Mouse (Mus musculus) hindbrain, embryonic 15.5 days (tissue): Measurements from ENCODE around the gene Axdnd1. TPM values are rescaled to one million over a fixed set of nuclear protein-coding genes. Genes with fewer than 3 reads are reported as not detected.
"Not testable (repeated sequence)": the region's sequence is repeated elsewhere in the genome, so short reads cannot be mapped to it uniquely, and the experiment has no call there.

Source experiments
- ATAC-seq: fragments of 200-750 bp; cut with Nextera tagmentation; 2 replicates; pipeline ENCODE4 v1.8.0; 2017; ENCODE audit warnings: low read depth, moderate number of reproducible peaks, moderate TSS enrichment; ENCODE audit not compliant: low FRiP score
- H3K27ac ChIP-seq: fragments of 300-500 bp; sonication (generic); replicated peaks from 2 replicates; pipeline ENCODE4 v1.5.1; 2015; ENCODE audit warnings: mild to moderate bottlenecking, inconsistent platforms
- H3K27me3 ChIP-seq: fragments of 300-500 bp; sonication (generic); 2 replicates; pipeline ENCODE4 v1.6.1; 2015; ENCODE audit warnings: control low read depth, inconsistent platforms
- H3K36me3 ChIP-seq: fragments of 300-500 bp; sonication (generic); 2 replicates; pipeline ENCODE4 v1.6.1; 2015; ENCODE audit warnings: control low read depth, inconsistent platforms
- H3K4me1 ChIP-seq: fragments of 300-500 bp; sonication (generic); replicated peaks from 2 replicates; pipeline ENCODE4 v1.6.1; 2015; ENCODE audit warnings: control low read depth, inconsistent platforms
- H3K4me2 ChIP-seq: fragments of 300-500 bp; sonication (generic); 2 replicates; pipeline ENCODE4 v1.6.1; 2015; ENCODE audit warnings: moderate library complexity, mild to moderate bottlenecking, inconsistent platforms
- H3K4me3 ChIP-seq: fragments of 300-500 bp; sonication (generic); 2 replicates; pipeline ENCODE4 v1.5.1; 2015; ENCODE audit warnings: mild to moderate bottlenecking, inconsistent platforms
- H3K9ac ChIP-seq: fragments of 300-500 bp; sonication (generic); 2 replicates; pipeline ENCODE4 v1.6.1; 2015; ENCODE audit warnings: inconsistent platforms
- H3K9me3 ChIP-seq: fragments of 300-500 bp; sonication (generic); 2 replicates; pipeline ENCODE4 v1.6.1; 2016; ENCODE audit warnings: control low read depth, inconsistent platforms
- WGBS: fragments of 180-500 bp; shearing (Covaris S2); methylation state at CpG from one replicate; pipeline ENCODE4 v1.1.7; 2015; 5-methylcytosine and 5-hydroxymethylcytosine counted together
- polyA plus RNA-seq: library from polyadenylated mRNA; unstranded; fragments of >200 nt; fragmentation: Nextera tagmentation; extraction: Ambion mirVana; gene quantifications from 2 replicates; pipeline ENCODE4 v1.2.1, GENCODE M21; 2015

Gene Axdnd1
- polyA plus RNA-seq, 1 experiment from 2014 or later = 0.31 TPM

GRCm38 (mm10) chr1:156302911-156303749 lies 117.8 kb downstream of the Axdnd1 start, which contains the start of gene Tdrd5:
Gene Tdrd5, minus strand, starts transcription at chr1:156303664.
- peaks cover 36% of the 10 kb centered on the region for H3K27me3 ChIP-seq
- H3K27ac ChIP-seq = no peak within 1 kb of the TSS
- under 1% methylated on average over 82 of the region's 85 CpGs for WGBS

DNA sequence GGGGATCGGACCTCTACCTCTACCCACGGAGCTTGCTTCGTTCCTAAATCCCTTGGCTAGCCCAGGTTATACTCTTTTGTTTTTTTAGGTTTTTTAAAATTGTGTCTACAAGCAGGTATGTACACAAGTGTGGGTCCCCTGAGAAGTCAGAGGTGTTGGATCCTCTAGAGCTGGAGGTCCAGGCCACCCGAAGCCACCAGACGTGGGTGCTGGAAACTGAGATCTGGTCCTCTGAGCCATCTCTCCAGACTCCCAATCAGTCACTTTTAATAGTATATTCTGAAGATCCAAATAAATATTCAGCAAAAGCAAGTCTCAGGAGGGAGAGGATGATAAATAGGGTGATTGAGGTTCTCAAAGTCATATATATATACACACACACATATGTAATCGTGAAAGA lies 130.9 kb downstream of the Axdnd1 start:
- no peak overlapping the region for H3K4me3 ChIP-seq
- no peaks in the 10 kb centered on the region for H3K4me1 ChIP-seq
- 94% methylated on average over 6 of the region's 6 CpGs for WGBS
- no peak overlapping the region for H3K9ac ChIP-seq
- no peak for ATAC-seq
- H3K4me2 ChIP-seq = no peak overlapping the region
- H3K27me3 ChIP-seq = no peaks in the 10 kb centered on the region
- no peaks in the 10 kb centered on the region for H3K36me3 ChIP-seq
- H3K27ac ChIP-seq = no peak overlapping the region
- H3K9me3 ChIP-seq = no peaks in the 10 kb centered on the region

More at GRCm38 (mm10) chr1:156302911-156303749, 117.8 kb downstream of the Axdnd1 start, which contains the start of gene Tdrd5:
- Histone ChIP-seq H3K4me3 (peak within 1 kb of the TSS; percentile 70), H3K36me3 (no peaks in the 10 kb centered on the region), H3K4me1 (peaks cover 8% of the 10 kb centered on the region; the same call in 1 of the 2 replicates), H3K4me2 (peak within 1 kb of the TSS; percentile 99), H3K9ac (peak within 1 kb of the TSS; percentile 62), H3K9me3 (no peaks in the 10 kb centered on the region)
- ATAC-seq = peak; percentile 94

DNA sequence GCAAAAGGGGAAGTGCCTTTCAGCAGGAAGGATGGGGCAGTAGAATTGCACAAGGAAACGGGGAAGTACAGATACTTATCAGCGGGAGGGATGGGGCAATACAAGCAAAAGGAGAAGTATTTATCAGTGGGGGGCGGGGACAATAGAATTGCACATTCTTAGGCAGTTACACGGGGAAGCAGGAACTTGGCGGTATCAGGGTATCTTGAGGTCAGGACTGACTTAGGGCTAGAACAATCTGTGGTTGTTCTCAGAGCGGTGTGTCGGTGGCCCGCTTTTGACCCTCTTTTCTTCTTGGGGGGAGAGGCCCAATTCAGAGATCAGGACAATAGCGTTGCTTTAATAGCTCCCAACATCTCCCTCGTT lies 131.8 kb downstream of the Axdnd1 start:
- 65% methylated on average over 10 of the region's 10 CpGs for WGBS
- not testable (repeated sequence) for H3K4me2 ChIP-seq, H3K27ac ChIP-seq, H3K9me3 ChIP-seq, ATAC-seq, H3K9ac ChIP-seq, H3K27me3 ChIP-seq, H3K4me3 ChIP-seq, H3K36me3 ChIP-seq, H3K4me1 ChIP-seq

GRCm38 (mm10) chr1:156288556-156289221 lies 132.3 kb downstream of the Axdnd1 start:
- Histone ChIP-seq H3K9me3 (no peaks in the 10 kb centered on the region), H3K27ac (no peak overlapping the region), H3K4me1 (no peaks in the 10 kb centered on the region), H3K4me3 (no peak overlapping the region), H3K27me3 (no peaks in the 10 kb centered on the region), H3K36me3 (no peaks in the 10 kb centered on the region), H3K9ac (no peak overlapping the region), H3K4me2 (no peak overlapping the region)
- 82% methylated on average over 9 of the region's 9 CpGs for WGBS
- no peak for ATAC-seq

DNA sequence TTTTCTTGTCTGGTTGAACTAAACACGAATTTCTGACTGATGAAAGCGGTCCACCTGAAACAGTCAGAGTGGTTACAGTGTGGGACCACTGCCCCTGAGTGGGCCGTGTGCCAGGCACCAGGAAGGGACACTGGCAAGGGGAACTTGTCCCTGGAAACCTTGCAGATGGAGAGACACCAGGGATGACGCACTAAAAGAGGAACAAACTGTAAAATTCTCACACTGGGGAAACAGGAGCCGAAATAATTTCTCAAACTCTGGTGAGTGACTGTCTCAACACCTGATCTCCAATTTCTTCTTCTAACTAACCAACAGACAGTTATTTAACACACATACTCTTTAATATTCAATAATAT lies 135.4 kb downstream of the Axdnd1 start:
- Histone ChIP-seq H3K36me3 (no peaks in the 10 kb centered on the region), H3K4me1 (no peaks in the 10 kb centered on the region), H3K4me2 (no peak overlapping the region), H3K4me3 (no peak overlapping the region), H3K27me3 (no peaks in the 10 kb centered on the region), H3K27ac (no peak overlapping the region), H3K9ac (no peak overlapping the region), H3K9me3 (no peaks in the 10 kb centered on the region)
- 85% methylated on average over 5 of the region's 5 CpGs for WGBS
- no peak for ATAC-seq

DNA sequence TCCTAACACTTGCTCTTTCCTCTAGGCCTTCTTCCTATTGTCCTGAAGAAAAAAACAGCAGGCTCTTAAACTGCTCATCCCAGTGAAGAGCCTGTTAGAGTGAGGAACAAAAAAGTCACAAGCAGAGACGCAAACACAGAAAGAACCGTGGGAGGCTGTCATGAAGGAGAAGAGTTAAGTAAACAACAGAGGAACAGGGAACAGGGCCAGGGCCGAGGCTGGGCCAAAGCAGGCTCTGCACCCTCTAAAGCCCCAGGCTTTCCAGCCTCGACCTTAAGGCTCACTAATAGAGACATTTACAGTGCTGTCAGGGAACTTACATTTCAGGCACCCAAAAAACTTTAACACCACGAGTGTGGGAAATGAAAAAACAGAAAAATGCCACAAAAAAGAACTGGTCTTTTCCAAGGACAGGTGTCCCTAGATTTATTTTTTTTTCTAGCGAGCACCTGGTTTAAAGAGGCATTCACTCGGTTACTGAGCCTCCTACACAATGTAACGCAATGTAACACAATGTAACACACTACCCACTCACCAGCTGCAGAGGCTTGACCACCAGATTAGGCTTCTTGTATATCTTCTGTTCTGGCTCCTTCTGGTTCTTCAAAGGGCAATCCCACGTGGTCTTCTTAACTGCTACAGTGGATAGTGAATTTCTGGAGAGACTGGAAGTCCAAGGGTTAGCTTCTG lies 136.0 kb downstream of the Axdnd1 start:
- no peaks in the 10 kb centered on the region for H3K36me3 ChIP-seq
- no peaks in the 10 kb centered on the region for H3K27me3 ChIP-seq
- H3K9me3 ChIP-seq = no peaks in the 10 kb centered on the region
- no peak overlapping the region for H3K27ac ChIP-seq
- H3K9ac ChIP-seq = no peak overlapping the region
- no peaks in the 10 kb centered on the region for H3K4me1 ChIP-seq
- H3K4me3 ChIP-seq = no peak overlapping the region
- ATAC-seq = no peak
- WGBS = 36% methylated on average over 9 of the region's 9 CpGs
- no peak overlapping the region for H3K4me2 ChIP-seq

GRCm38 (mm10) chr1:156284207-156284606 lies 136.8 kb downstream of the Axdnd1 start:
- no peaks in the 10 kb centered on the region for H3K36me3 ChIP-seq
- H3K27me3 ChIP-seq = no peaks in the 10 kb centered on the region
- H3K4me2 ChIP-seq = no peak overlapping the region
- H3K27ac ChIP-seq = no peak overlapping the region
- 80% methylated on average over 10 of the region's 10 CpGs for WGBS
- no peaks in the 10 kb centered on the region for H3K4me1 ChIP-seq
- ATAC-seq = no peak
- no peaks in the 10 kb centered on the region for H3K9me3 ChIP-seq
- H3K9ac ChIP-seq = no peak overlapping the region
- no peak overlapping the region for H3K4me3 ChIP-seq

DNA sequence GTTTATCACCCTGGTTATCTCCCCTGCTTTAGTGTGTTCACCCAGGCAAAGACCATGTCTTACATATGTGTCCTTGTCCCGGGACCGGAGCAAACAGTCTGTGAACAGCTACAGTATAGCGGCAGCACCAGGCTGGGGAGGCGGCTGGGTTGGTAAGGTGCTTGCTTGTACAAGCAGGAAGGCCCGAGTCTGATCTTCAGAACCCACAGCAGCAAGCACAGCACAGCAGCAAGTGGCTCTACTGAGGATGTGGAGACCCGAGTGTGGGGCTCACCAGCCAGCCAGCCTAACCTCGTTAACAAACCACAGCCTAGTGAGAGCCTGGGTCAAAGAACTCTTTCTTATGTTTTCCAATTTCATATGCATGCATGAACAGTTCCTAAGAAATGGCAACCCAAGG lies 140.8 kb downstream of the Axdnd1 start:
- Histone ChIP-seq H3K36me3 (no peaks in the 10 kb centered on the region), H3K4me1 (no peaks in the 10 kb centered on the region), H3K9me3 (no peaks in the 10 kb centered on the region), H3K27me3 (no peaks in the 10 kb centered on the region), H3K9ac (no peak overlapping the region), H3K4me2 (no peak overlapping the region), H3K27ac (no peak overlapping the region), H3K4me3 (no peak overlapping the region)
- 89% methylated on average over 7 of the region's 7 CpGs for WGBS
- no peak for ATAC-seq

- no peak for ATAC-seq
- H3K9me3 ChIP-seq = no peaks in the 10 kb centered on the region
- no peaks in the 10 kb centered on the region for H3K27me3 ChIP-seq
- no peak overlapping the region for H3K9ac ChIP-seq
- no peak overlapping the region for H3K4me2 ChIP-seq
- no peak overlapping the region for H3K4me3 ChIP-seq
- no peaks in the 10 kb centered on the region for H3K36me3 ChIP-seq
- 69% methylated on average over 7 of the region's 7 CpGs for WGBS
- H3K27ac ChIP-seq = no peak overlapping the region
- H3K4me1 ChIP-seq = 0 out of 2 replicates have a peak, but pooled peaks cover 3% of the 10 kb centered on the region
Measured at GRCm38 (mm10) chr1:156273647-156274046, 147.3 kb downstream of the Axdnd1 start.

Other genes with a start within 250 kb of the Axdnd1 start
- gene Fam163a, start 216.1 kb downstream of the Axdnd1 start, polyA plus RNA-seq = 3.7 and 4.6 TPM in 2 replicates
- gene Tdrd5, start 117.5 kb downstream of the Axdnd1 start, polyA plus RNA-seq = 0.88 and 1.3 TPM in 2 replicates
- 0.31 and 0.34 TPM in 2 replicates for gene Nphs2, start 110.4 kb downstream of the Axdnd1 start, polyA plus RNA-seq
- gene Gm2000, start 55.1 kb downstream of the Axdnd1 start, polyA plus RNA-seq = 525 and 565 TPM in 2 replicates
- gene Soat1, start 53.2 kb upstream of the Axdnd1 start, polyA plus RNA-seq = 11.3 and 11.7 TPM in 2 replicates
- 0.44 and 0.84 TPM in 2 replicates for gene Gm10031, start 102.9 kb upstream of the Axdnd1 start, polyA plus RNA-seq
- 5.7 and 5.8 TPM in 2 replicates for gene Abl2, start 137.6 kb upstream of the Axdnd1 start, polyA plus RNA-seq